Mouse (Mus musculus): ENCODE results near the gene Ndc80. TPM values are rescaled to one million over a fixed set of nuclear protein-coding genes. Genes with fewer than 3 reads are reported as not detected.

Ndc80 gene
- polyA plus RNA-seq, 1 experiment from 2014 or later, result 41.2 TPM

GRCm38 (mm10) chr17:71506832-71507231 lies 19.8 kb downstream of the Ndc80 start:
- peaks cover 38% of the 10 kb centered on the region for H3K36me3 ChIP-seq
- ATAC-seq (ENCODE audit: insufficient read depth, low FRiP score, low read depth), result no peak
- no peaks in the 10 kb centered on the region for H3K9me3 ChIP-seq
- no peak overlapping the region for H3K9ac ChIP-seq
- H3K4me1 ChIP-seq, result no peaks in the 10 kb centered on the region
- H3K4me3 ChIP-seq (replicated peaks), result no peak overlapping the region
- no peak overlapping the region for H3K27ac ChIP-seq
- 89% methylated on average over 8 of the region's 8 CpGs for WGBS
- H3K27me3 ChIP-seq (replicated peaks), result no peaks in the 10 kb centered on the region
- no peak overlapping the region for H3K4me2 ChIP-seq

- Histone ChIP-seq H3K4me1 (no peaks in the 10 kb centered on the region), H3K27ac (no peak overlapping the region), H3K4me3 (replicated peaks) (no peak overlapping the region), H3K27me3 (replicated peaks) (no peaks in the 10 kb centered on the region), H3K9me3 (no peaks in the 10 kb centered on the region), H3K4me2 (no peak overlapping the region), H3K36me3 (peaks cover 16% of the 10 kb centered on the region), H3K9ac (no peak overlapping the region)
- 92% methylated on average over 4 of the region's 4 CpGs for WGBS
- ATAC-seq (ENCODE audit: insufficient read depth, low FRiP score, low read depth), result no peak
These were observed 30.9 kb downstream of the Ndc80 start for GRCm38 (mm10) chr17:71495784-71496183.

- no peak overlapping the region for H3K9ac ChIP-seq
- 24% methylated on average over 4 of the region's 4 CpGs for WGBS
- ATAC-seq (ENCODE audit: insufficient read depth, low FRiP score, low read depth), result peak; percentile 43; the same call in 1 of the 2 replicates
- no peak overlapping the region for H3K4me3 ChIP-seq (replicated peaks)
- peaks cover 5% of the 10 kb centered on the region; the same call in 1 of the 2 replicates for H3K36me3 ChIP-seq
- peak overlapping the region; percentile 2; the same call in 1 of the 2 replicates for H3K27ac ChIP-seq
- no peaks in the 10 kb centered on the region for H3K9me3 ChIP-seq
- no peaks in the 10 kb centered on the region for H3K27me3 ChIP-seq (replicated peaks)
- no peaks in the 10 kb centered on the region for H3K4me1 ChIP-seq
- H3K4me2 ChIP-seq, result no peak overlapping the region
These were observed 35.3 kb downstream of the Ndc80 start for GRCm38 (mm10) chr17:71491332-71491686.

- H3K9me3 ChIP-seq, result no peaks in the 10 kb centered on the region
- H3K27me3 ChIP-seq (replicated peaks), result no peaks in the 10 kb centered on the region
- peak; percentile 72; the same call in 1 of the 2 replicates for ATAC-seq (ENCODE audit: insufficient read depth, low FRiP score, low read depth)
- H3K4me3 ChIP-seq (replicated peaks), result no peak overlapping the region
- 61% methylated on average over 9 of the region's 9 CpGs for WGBS
- peak overlapping the region; percentile 2; the same call in 1 of the 2 replicates for H3K27ac ChIP-seq
- H3K4me2 ChIP-seq, result no peak overlapping the region
- H3K9ac ChIP-seq, result no peak overlapping the region
- H3K36me3 ChIP-seq, result peaks cover 3% of the 10 kb centered on the region; the same call in 1 of the 2 replicates
- H3K4me1 ChIP-seq, result no peaks in the 10 kb centered on the region
These were observed 35.9 kb downstream of the Ndc80 start for GRCm38 (mm10) chr17:71490666-71491331.

- H3K27ac ChIP-seq, result no peak overlapping the region
- H3K4me1 ChIP-seq, result no peaks in the 10 kb centered on the region
- no peak overlapping the region for H3K4me3 ChIP-seq (replicated peaks)
- 75% methylated on average over 9 of the region's 9 CpGs for WGBS
- H3K9me3 ChIP-seq, result no peaks in the 10 kb centered on the region
- ATAC-seq (ENCODE audit: insufficient read depth, low FRiP score, low read depth), result no peak
- no peaks in the 10 kb centered on the region; the same call in 1 of the 2 replicates for H3K36me3 ChIP-seq
- no peak overlapping the region for H3K9ac ChIP-seq
- H3K27me3 ChIP-seq (replicated peaks), result no peaks in the 10 kb centered on the region
- no peak overlapping the region for H3K4me2 ChIP-seq
These were observed 36.8 kb downstream of the Ndc80 start for GRCm38 (mm10) chr17:71489703-71490461.

- Histone ChIP-seq H3K4me3 (replicated peaks) (no peak overlapping the region), H3K9me3 (no peaks in the 10 kb centered on the region), H3K4me1 (no peaks in the 10 kb centered on the region), H3K36me3 (no peaks in the 10 kb centered on the region), H3K4me2 (no peak overlapping the region), H3K9ac (no peak overlapping the region), H3K27me3 (replicated peaks) (no peaks in the 10 kb centered on the region), H3K27ac (peak overlapping the region; percentile 52)
- no peak for ATAC-seq (ENCODE audit: insufficient read depth, low FRiP score, low read depth)
- WGBS, result 29% methylated on average over 8 of the region's 8 CpGs
These were observed 40.3 kb downstream of the Ndc80 start for GRCm38 (mm10) chr17:71486231-71486851.

GRCm38 (mm10) chr17:71485791-71486230 lies 40.8 kb downstream of the Ndc80 start:
- no peak overlapping the region for H3K4me3 ChIP-seq (replicated peaks)
- no peak for ATAC-seq (ENCODE audit: insufficient read depth, low FRiP score, low read depth)

GRCm38 (mm10) chr17:71484711-71485110 lies 41.9 kb downstream of the Ndc80 start:
- Histone ChIP-seq H3K4me1 (no peaks in the 10 kb centered on the region), H3K4me2 (no peak overlapping the region), H3K36me3 (no peaks in the 10 kb centered on the region), H3K9me3 (no peaks in the 10 kb centered on the region), H3K27me3 (replicated peaks) (no peaks in the 10 kb centered on the region), H3K9ac (no peak overlapping the region), H3K27ac (no peak overlapping the region), H3K4me3 (replicated peaks) (no peak overlapping the region)
- ATAC-seq (ENCODE audit: insufficient read depth, low FRiP score, low read depth), result no peak
- WGBS, result 93% methylated on average over 5 of the region's 5 CpGs

More at GRCm38 (mm10) chr17:71485791-71486230, 40.8 kb downstream of the Ndc80 start:
- Histone ChIP-seq H3K27ac (peak overlapping the region; percentile 52), H3K36me3 (no peaks in the 10 kb centered on the region), H3K27me3 (replicated peaks) (no peaks in the 10 kb centered on the region), H3K4me1 (no peaks in the 10 kb centered on the region), H3K9me3 (no peaks in the 10 kb centered on the region), H3K9ac (no peak overlapping the region), H3K4me2 (no peak overlapping the region)
- 47% methylated on average over 12 of the region's 12 CpGs for WGBS

- no peak for ATAC-seq (ENCODE audit: insufficient read depth, low FRiP score, low read depth)
These were observed 43.1 kb downstream of the Ndc80 start for GRCm38 (mm10) chr17:71483418-71484060.

GRCm38 (mm10) chr17:71479381-71479901 lies 47.2 kb downstream of the Ndc80 start:
- ATAC-seq (ENCODE audit: insufficient read depth, low FRiP score, low read depth), result no peak
- H3K27ac ChIP-seq, result no peak overlapping the region
- no peak overlapping the region for H3K9ac ChIP-seq
- H3K9me3 ChIP-seq, result no peaks in the 10 kb centered on the region
- H3K4me3 ChIP-seq (replicated peaks), result no peak overlapping the region
- 48% methylated on average over 5 of the region's 5 CpGs for WGBS
- H3K36me3 ChIP-seq, result no peaks in the 10 kb centered on the region
- no peak overlapping the region for H3K4me2 ChIP-seq
- H3K4me1 ChIP-seq, result no peaks in the 10 kb centered on the region; the same call in 1 of the 2 replicates
- no peaks in the 10 kb centered on the region for H3K27me3 ChIP-seq (replicated peaks)

More at GRCm38 (mm10) chr17:71483418-71484060, 43.1 kb downstream of the Ndc80 start:
- Histone ChIP-seq H3K9ac (no peak overlapping the region), H3K4me3 (replicated peaks) (no peak overlapping the region), H3K4me2 (no peak overlapping the region), H3K27ac (no peak overlapping the region), H3K36me3 (no peaks in the 10 kb centered on the region), H3K9me3 (no peaks in the 10 kb centered on the region), H3K27me3 (replicated peaks) (no peaks in the 10 kb centered on the region), H3K4me1 (no peaks in the 10 kb centered on the region)
- 81% methylated on average over 7 of the region's 7 CpGs for WGBS

GRCm38 (mm10) chr17:71477481-71477880 lies 49.2 kb downstream of the Ndc80 start:
- H3K27ac ChIP-seq, result no peak overlapping the region
- H3K4me3 ChIP-seq (replicated peaks), result no peak overlapping the region
- H3K27me3 ChIP-seq (replicated peaks), result no peaks in the 10 kb centered on the region
- no peak overlapping the region for H3K9ac ChIP-seq
- peaks cover 6% of the 10 kb centered on the region for H3K4me1 ChIP-seq
- H3K36me3 ChIP-seq, result no peaks in the 10 kb centered on the region
- H3K4me2 ChIP-seq, result no peak overlapping the region
- WGBS, result 95% methylated on average over 8 of the region's 8 CpGs
- H3K9me3 ChIP-seq, result no peaks in the 10 kb centered on the region
- no peak for ATAC-seq (ENCODE audit: insufficient read depth, low FRiP score, low read depth)
